Mouse (Mus musculus): ENCODE data around the gene Git1.

Gene Git1

GRCm38 (mm10) chr11:77493512-77494343 lies at the start of gene Git1:
Git1 (plus strand) TSS chr11:77493562.
- DNase-seq = no peak

- DNase-seq = no peak
These were observed 48.4 kb upstream of the Git1 start for GRCm38 (mm10) chr11:77444939-77445338.

DNA sequence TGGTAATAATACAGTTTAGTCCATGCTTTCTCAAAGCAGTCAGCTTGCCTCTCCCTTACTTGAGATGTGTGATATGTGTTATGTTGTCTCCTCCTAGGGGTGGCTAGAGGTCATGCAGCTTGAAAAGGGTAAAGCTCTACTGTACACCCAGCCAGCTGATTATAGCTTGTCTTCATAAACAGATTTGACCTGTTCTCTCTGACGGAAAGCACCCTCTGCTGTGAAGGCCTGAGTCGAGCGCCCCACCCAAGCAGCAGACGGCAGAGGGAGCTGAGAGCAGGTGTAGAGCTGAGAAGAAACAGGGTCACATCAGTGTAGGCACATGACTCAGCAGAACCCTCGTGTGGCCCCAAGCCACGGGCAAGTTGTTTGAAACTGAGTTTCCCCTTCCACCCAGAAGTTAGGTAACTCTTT lies 46.7 kb upstream of the Git1 start:
- DNase-seq = peak; percentile 45

GRCm38 (mm10) chr11:77449224-77449623 lies 44.1 kb upstream of the Git1 start:
- no peak for DNase-seq

- DNase-seq = no peak
These were observed 41.7 kb upstream of the Git1 start for GRCm38 (mm10) chr11:77451670-77452069.

DNA sequence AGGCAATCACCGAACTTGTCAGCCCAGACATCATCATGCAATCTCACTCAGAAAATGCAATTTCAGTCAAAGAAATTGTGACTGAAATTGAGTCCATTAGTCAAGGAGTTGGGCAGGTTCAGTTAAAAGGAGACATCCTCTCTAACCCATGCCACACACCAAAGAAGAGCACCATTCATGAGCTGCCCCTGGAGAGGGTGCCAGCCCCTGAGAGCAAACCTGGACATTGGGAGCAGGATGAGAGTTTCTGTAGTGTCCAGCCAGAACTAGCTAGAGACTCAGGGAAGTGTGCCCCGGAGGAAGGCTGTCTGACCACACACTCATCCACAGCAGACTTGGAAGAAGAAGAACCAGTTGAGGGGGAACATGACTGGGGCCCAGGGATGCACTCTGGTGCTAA lies 40.0 kb upstream of the Git1 start:
- DNase-seq = no peak

- no peak for DNase-seq
These were observed 37.4 kb upstream of the Git1 start for GRCm38 (mm10) chr11:77455770-77456510.

- DNase-seq = no peak
These were observed 36.5 kb upstream of the Git1 start for GRCm38 (mm10) chr11:77456866-77457265.

DNA sequence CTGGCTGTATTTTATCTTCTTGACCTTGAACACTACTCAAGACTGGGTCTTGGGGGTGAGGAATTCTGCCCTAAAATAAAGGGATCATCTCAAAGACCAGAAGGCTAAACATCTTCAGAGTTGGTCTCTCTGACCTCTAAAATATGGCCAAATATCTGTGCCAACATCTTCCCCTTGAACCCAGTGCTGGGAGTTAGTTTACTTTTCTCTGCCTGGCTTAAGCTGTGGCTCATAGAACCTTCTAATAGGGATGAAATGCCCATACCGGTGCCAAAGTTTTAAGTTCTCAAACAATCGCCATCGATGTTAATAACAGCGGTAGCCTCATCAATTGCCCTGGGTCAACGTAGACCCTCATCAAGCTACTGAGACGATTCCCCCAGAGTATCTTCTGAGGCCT lies 31.5 kb upstream of the Git1 start:
- DNase-seq = no peak

DNA sequence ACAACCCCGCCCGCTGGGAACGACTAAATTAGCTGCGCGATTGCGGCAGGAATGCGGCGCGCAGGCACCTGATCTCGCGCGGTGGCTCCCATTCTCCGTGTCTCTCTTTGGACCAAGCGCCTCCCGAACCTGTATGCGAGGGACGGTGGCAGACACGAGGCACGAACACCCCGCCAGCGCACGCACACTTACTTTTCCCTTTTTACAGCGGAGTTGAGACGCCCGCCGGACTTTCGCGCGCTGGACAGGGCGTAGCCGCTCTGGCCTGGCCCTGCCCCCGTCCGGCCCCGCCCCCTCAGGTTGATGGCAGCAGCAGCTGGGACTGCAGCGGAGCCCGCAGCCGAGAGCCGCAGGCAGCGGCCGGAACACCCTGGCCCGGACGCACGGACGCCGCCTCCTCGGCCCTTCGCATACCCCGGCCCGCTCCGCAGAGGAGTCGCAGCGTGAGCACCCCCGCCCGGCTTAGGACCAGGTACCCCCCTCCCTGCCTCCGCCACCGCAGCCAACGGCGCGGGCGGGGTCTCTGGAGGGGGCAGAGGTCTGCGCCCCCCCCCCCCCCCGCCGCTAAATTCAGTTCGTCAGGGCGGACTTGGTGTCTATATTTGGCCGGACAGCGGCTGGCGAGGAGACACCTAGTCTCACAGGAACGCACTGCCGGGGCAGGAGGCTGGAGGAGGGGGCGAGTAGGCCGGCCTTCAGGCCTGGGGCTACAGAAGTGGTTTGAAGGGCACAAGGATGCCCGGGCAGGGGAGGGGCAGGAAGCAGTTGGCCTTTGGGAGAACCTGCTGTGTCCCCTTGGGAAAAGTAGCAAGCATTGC lies 30.9 kb upstream of the Git1 start, which contains the start of gene Coro6:
Gene Coro6 (plus strand): TSS at position 129 of the 818 bp plus-strand sequence.
- no peak for DNase-seq

GRCm38 (mm10) chr11:77463101-77463445 lies 30.3 kb upstream of the Git1 start:
- no peak for DNase-seq

- no peak for DNase-seq
These were observed 29.6 kb upstream of the Git1 start for GRCm38 (mm10) chr11:77463786-77464185.

DNA sequence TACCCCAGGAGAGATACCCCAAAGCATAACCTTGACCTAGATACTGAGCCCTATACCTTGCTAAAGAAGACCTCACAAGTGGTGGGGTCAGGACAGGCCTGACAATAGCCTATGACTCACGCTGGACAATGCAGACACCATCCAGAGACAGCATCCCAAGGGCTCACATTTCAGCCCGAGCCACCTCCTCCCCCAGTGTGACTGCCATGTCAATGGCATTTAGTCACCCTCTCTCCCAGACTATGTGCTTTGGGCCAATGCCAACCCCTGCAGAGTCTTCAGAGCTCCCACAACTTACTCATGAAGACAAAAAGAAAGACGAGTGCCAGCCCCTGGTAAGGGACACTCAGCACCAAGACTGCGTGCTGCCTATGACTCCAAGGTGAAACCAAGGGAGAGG lies 28.7 kb upstream of the Git1 start:
- DNase-seq = no peak

GRCm38 (mm10) chr11:77465111-77465510 lies 28.3 kb upstream of the Git1 start:
- DNase-seq = no peak

DNA sequence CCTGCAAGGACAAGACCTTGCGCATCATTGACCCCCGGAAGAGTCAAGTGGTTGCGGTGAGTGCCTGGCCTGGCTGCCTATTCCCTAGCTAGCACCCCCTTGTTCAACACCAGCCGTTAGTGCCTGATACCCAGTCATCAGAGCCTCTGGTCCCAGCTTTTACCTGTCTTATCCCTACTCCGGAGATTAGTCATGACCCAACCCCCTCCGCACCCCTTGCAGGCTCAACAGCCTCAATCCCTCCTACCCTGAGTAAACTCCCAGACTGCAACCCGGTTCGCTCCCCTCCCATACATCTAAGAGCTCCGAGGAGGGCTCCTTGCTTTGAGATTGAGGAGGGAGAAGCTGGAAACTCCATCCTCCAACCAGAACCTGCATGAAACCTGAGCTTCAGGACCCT lies 26.8 kb upstream of the Git1 start:
- no peak for DNase-seq

DNA sequence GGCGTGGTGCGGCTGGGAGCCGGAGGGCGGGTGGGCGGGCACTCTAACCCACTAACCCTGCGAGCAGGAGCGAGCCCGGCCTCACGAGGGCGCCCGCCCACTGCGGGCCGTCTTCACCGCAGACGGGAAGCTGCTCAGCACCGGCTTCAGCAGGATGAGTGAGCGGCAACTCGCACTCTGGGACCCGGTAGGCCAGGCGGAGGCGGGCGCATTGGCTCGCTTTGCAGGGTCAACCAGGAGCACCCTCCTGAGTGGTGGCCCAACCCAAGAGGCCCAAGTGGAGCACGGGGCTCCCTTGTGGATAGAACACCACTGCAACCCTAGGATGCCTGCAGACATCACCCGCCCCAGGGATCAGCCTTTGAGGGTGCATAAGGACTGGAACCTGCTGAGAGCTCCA lies 26.2 kb upstream of the Git1 start:
- DNase-seq = peak; percentile 58

DNA sequence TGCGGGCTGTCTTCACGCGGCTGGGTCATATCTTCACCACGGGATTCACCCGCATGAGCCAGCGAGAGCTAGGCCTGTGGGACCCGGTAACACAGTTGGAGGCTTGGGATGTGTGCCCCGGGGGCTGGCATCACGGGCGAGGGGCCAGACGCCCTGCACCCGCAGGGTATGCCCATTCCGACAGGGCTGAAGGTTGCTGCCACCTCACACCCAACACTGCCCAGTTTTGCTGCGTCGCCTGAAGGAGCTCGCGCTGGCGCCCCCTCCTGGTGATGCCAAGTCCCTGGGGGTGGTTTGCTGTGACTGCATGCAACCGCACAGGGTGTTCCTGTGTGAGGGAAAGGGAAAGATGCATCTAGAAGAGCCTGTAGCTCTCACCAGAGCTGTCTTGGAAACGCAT lies 25.6 kb upstream of the Git1 start:
- peak; percentile 70 for DNase-seq

- no peak for DNase-seq
These were observed 25.0 kb upstream of the Git1 start for GRCm38 (mm10) chr11:77468397-77468796.

GRCm38 (mm10) chr11:77471407-77471806 lies 22.0 kb upstream of the Git1 start:
- DNase-seq = no peak

GRCm38 (mm10) chr11:77472775-77473174 lies 20.6 kb upstream of the Git1 start:
- no peak for DNase-seq

DNA sequence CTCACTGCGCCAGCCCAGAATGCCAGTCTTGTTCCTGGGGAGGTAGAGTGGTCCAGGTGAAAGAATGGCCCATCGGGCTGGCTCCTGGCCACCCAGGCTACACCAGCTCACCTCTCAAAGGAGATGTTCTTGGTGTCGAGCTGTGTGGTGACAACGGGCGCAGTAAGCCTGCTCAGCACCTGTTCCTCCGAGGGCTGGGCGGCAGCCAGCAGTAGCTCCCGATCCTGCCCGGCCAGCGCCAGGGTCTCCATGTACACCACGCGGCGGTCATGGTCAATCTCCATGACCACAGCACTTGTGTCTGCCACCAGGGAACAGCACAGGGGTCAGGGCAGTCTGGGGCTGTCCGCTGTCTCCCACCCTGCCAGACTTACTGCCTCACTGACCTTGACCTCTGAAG lies 17.1 kb upstream of the Git1 start:
- no peak for DNase-seq

GRCm38 (mm10) chr11:77476895-77477294 lies 16.5 kb upstream of the Git1 start:
- DNase-seq = no peak

GRCm38 (mm10) chr11:77483043-77483442 lies 10.3 kb upstream of the Git1 start:
- DNase-seq = no peak

Data from layer of hippocampus, adult 9-11 months (tissue).